Mouse (Mus musculus) liver, embryonic 14.5 days (tissue): ENCODE data around the gene Cmas. TPM values are rescaled to one million over a fixed set of nuclear protein-coding genes. Genes with fewer than 3 reads are reported as not detected.

Experiments used
- ATAC-seq: fragments of 200-750 bp; cut with Nextera tagmentation; 2 replicates; pipeline ENCODE4 v1.8.0; 2017; ENCODE audit warnings: moderate number of reproducible peaks, mild to moderate bottlenecking, moderate library complexity; ENCODE audit not compliant: insufficient read depth
- DNase-seq, 3 experiments: peaks; one replicate each; pipeline ENCODE4 v3.0.0-alpha.2; 2012 to 2013; ENCODE audit warnings: low read depth in 3 of 3, low spot score in 3 of 3
- H3K27ac ChIP-seq: fragments of 300-500 bp; sonication (generic); 2 replicates; pipeline ENCODE4 v1.5.1; 2014; ENCODE audit warnings: moderate library complexity, mild to moderate bottlenecking, control low read depth, inconsistent platforms
- H3K27me3 ChIP-seq: fragments of 300-500 bp; sonication (generic); 2 replicates; pipeline ENCODE4 v1.6.1; 2014; ENCODE audit warnings: mild to moderate bottlenecking, low read length, moderate library complexity; ENCODE audit not compliant: control insufficient read depth, insufficient read depth
- H3K36me3 ChIP-seq: fragments of 300-500 bp; sonication (generic); replicated peaks from 2 replicates; pipeline ENCODE4 v1.6.1; 2014; ENCODE audit warnings: low read depth; ENCODE audit not compliant: control insufficient read depth, insufficient read depth
- H3K4me1 ChIP-seq, 2 experiments: fragments of 200-500 bp in 1 of 2; fragments of 300-500 bp in 1 of 2; sonication (generic) in 1 of 2; replicated peaks; 2 replicates each; pipeline ENCODE4 v1.6.1; 2012 to 2014; ENCODE audit warnings: antibody characterized with exemption in 1 of 2, inconsistent platforms in 1 of 2, low read length in 1 of 2; ENCODE audit not compliant: control insufficient read depth in 2 of 2, insufficient read depth in 2 of 2
- H3K4me2 ChIP-seq: fragments of 300-500 bp; sonication (generic); 2 replicates; pipeline ENCODE4 v1.6.1; 2014; ENCODE audit warnings: low read depth, mild to moderate bottlenecking, control low read depth, moderate library complexity
- H3K4me3 ChIP-seq, 2 experiments: fragments of 200-500 bp in 1 of 2; fragments of 300-500 bp in 1 of 2; sonication (generic) in 1 of 2; 2 replicates each; pipeline ENCODE4 v1.5.1; 2012 to 2014; ENCODE audit warnings: low read depth in 2 of 2, low read length in 2 of 2, mild to moderate bottlenecking in 2 of 2, control low read depth in 1 of 2, inconsistent platforms in 1 of 2, moderate library complexity in 1 of 2; ENCODE audit not compliant: insufficient read depth in 1 of 2
- H3K9ac ChIP-seq: fragments of 300-500 bp; sonication (generic); replicated peaks from 2 replicates; pipeline ENCODE4 v1.6.1; 2014; ENCODE audit warnings: mild to moderate bottlenecking, control low read depth, moderate library complexity
- H3K9me3 ChIP-seq: fragments of 300-500 bp; sonication (generic); 2 replicates; pipeline ENCODE4 v1.6.1; 2016; ENCODE audit warnings: low read length, mixed read lengths; ENCODE audit not compliant: control insufficient read depth
- CTCF ChIP-seq: IDR thresholded peaks from 2 replicates; pipeline ENCODE4 v1.5.1; 2016; ENCODE audit warnings: antibody characterized with exemption, low read depth, control low read depth
- EP300 ChIP-seq: IDR thresholded peaks from 2 replicates; pipeline ENCODE4 v1.6.1; 2016; ENCODE audit warnings: antibody characterized with exemption, low read depth
- WGBS: fragments of 180-500 bp; shearing (Covaris S2); extraction: QIAGEN DNeasy Blood & Tissue Kit; methylation state at CpG from one replicate; pipeline ENCODE4 v1.1.7; 2014; ENCODE audit not compliant: insufficient replicate concordance; 5-methylcytosine and 5-hydroxymethylcytosine counted together
- polyA plus RNA-seq, 2 experiments: library from polyadenylated mRNA; depleted of rRNA in 1 of 2; stranded (reverse) in 1 of 2; unstranded in 1 of 2; fragments of >200 nt; fragmentation: Nextera tagmentation in 1 of 2; extraction: Ambion mirVana in 1 of 2; gene quantifications; 2 replicates each; pipeline versions ENCODE4 v1.2.1 to v1.2.3; 2012 to 2014

Cmas gene
- polyA plus RNA-seq, 2 experiments, result 80.7 to 176 TPM

- Histone ChIP-seq H3K27me3 (no peaks in the 10 kb centered on the region), H3K36me3 (peaks cover 14% of the 10 kb centered on the region), H3K4me2 (no peak overlapping the region), H3K27ac (no peak overlapping the region), H3K9ac (no peak overlapping the region), H3K9me3 (no peaks in the 10 kb centered on the region), H3K4me3 (no peak overlapping the region), H3K4me1 (peaks cover 0 to 12% of the 10 kb centered on the region in 2 experiments; a peak in 2 of 4 replicates)
- ATAC-seq (no peak), DNase-seq (no peak)
- TF ChIP-seq EP300 (no peak), CTCF (no peak)
- WGBS, result 48% methylated on average over 14 of the region's 14 CpGs
Measured at GRCm38 (mm10) chr6:142779812-142780573, 23.5 kb downstream of the Cmas start.

DNA sequence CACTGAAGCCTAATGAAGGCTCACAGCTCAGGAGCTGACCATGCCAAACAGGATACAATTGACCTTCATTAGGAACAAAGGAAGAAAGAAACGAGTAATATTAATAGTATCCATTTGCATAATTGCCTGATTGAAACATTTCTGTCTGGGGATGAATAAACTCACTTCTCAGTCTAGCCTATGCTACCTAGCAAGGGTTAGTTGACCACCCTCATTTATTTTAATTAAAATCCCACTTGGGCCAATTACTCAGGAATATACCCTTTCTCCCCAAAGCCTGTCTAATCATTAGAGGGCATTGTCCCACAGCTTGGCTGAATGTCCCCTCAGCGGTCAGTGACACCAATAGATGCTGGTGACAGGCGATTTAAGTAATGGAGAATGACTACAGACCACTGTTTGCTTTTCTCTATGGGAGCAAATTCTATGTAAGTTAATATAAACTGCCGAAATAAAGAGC, 24.1 kb downstream of the Cmas start:
- TF ChIP-seq EP300, result no peak
- TF ChIP-seq CTCF, result no peak
- H3K4me2 ChIP-seq, result no peak overlapping the region
- H3K4me1 ChIP-seq, result peaks cover 0 to 12% of the 10 kb centered on the region in 2 experiments; a peak in 2 of 4 replicates
- H3K36me3 ChIP-seq, result peaks cover 8% of the 10 kb centered on the region
- H3K4me3 ChIP-seq, result no peak overlapping the region
- no peaks in the 10 kb centered on the region for H3K27me3 ChIP-seq
- DNase-seq, result no peak
- H3K9me3 ChIP-seq, result no peaks in the 10 kb centered on the region
- ATAC-seq, result no peak
- H3K9ac ChIP-seq, result no peak overlapping the region
- no peak overlapping the region for H3K27ac ChIP-seq
- 65% methylated on average over 4 of the region's 4 CpGs for WGBS

- Histone ChIP-seq H3K4me2 (no peak overlapping the region), H3K9ac (no peak overlapping the region), H3K4me3 (no peak overlapping the region), H3K27me3 (no peaks in the 10 kb centered on the region), H3K36me3 (peaks cover 2% of the 10 kb centered on the region; the same call in 1 of the 2 replicates), H3K27ac (no peak overlapping the region), H3K4me1 (peaks cover 0 to 7% of the 10 kb centered on the region in 2 experiments; a peak in 2 of 4 replicates), H3K9me3 (no peaks in the 10 kb centered on the region)
- DNase-seq (no peak), ATAC-seq (no peak)
- TF ChIP-seq EP300 (no peak), CTCF (no peak)
- 77% methylated on average over 7 of the region's 7 CpGs for WGBS
Measured at GRCm38 (mm10) chr6:142781286-142781685, 24.8 kb downstream of the Cmas start.

DNA sequence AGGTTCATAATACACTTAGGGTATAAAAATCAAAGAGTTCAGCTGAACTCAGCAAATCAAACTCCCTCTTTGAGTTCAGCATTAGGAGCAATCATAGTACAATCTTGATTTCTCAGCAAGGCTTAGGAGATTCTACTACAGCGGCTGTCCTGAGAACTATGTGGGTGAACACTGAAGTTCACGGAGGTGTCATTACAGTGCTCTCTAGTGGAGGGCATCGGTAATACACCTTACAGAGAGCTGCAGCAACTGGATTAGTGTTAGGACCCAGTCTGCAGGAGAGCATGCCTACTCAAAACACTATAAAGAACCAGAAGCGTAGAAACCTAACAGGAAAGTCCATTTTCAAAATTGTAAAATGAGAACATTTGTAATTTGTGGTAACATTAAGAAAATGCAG, 28.9 kb downstream of the Cmas start:
- WGBS, result 14% methylated on average over 4 of the region's 4 CpGs
- H3K36me3 ChIP-seq, result no peaks in the 10 kb centered on the region
- H3K9ac ChIP-seq, result no peak overlapping the region
- ATAC-seq (no peak), DNase-seq (peak; percentile 35 to 43 (median 41))
- TF ChIP-seq EP300, result no peak
- TF ChIP-seq CTCF, result peak; percentile 88
- H3K27me3 ChIP-seq, result no peaks in the 10 kb centered on the region
- no peak overlapping the region for H3K27ac ChIP-seq
- no peak overlapping the region for H3K4me2 ChIP-seq
- H3K4me3 ChIP-seq, result no peak overlapping the region
- H3K4me1 ChIP-seq, result no peaks in the 10 kb centered on the region
- H3K9me3 ChIP-seq, result no peaks in the 10 kb centered on the region

GRCm38 (mm10) chr6:142786106-142786505, 29.6 kb downstream of the Cmas start:
- Histone ChIP-seq H3K27ac (no peak overlapping the region), H3K4me1 (no peaks in the 10 kb centered on the region), H3K4me2 (no peak overlapping the region), H3K9ac (no peak overlapping the region), H3K36me3 (no peaks in the 10 kb centered on the region), H3K9me3 (no peaks in the 10 kb centered on the region), H3K4me3 (no peak overlapping the region), H3K27me3 (no peaks in the 10 kb centered on the region)
- TF ChIP-seq CTCF, result no peak
- no peak for TF ChIP-seq EP300
- DNase-seq (no peak), ATAC-seq (no peak)
- WGBS, result 79% methylated on average over 21 of the region's 21 CpGs
